Mouse (Mus musculus): ENCODE measurements at regions not wholly inside any gene's neighbourhood (a gene's known extent, or its start where the extent isn't known, plus 50 kb on each side); places are given as distances from the start of the nearest gene placed in this dataset.

- H3K27ac ChIP-seq (ENCODE audit: low read depth, low read length) = no peak overlapping the region
- WGBS = 61% methylated on average over 8 of the region's 8 CpGs
- H3K4me3 ChIP-seq (ENCODE audit: low read depth, low read length) = no peak overlapping the region
- no peaks in the 10 kb centered on the region for H3K36me3 ChIP-seq (ENCODE audit: insufficient read depth)
- no peak overlapping the region for H3K4me2 ChIP-seq (ENCODE audit: low read depth)
- DNase-seq = no peak
- no peak overlapping the region for H3K9ac ChIP-seq
- H3K9me3 ChIP-seq (ENCODE audit: low read length) = no peaks in the 10 kb centered on the region
- H3K4me1 ChIP-seq (ENCODE audit: insufficient read depth) = no peaks in the 10 kb centered on the region
- ATAC-seq = no peak
- H3K27me3 ChIP-seq (ENCODE audit: insufficient read depth, low read length) = no peaks in the 10 kb centered on the region
- no peak for TF ChIP-seq CTCF (IDR thresholded peaks at IDR 0.05; ENCODE audit: low read depth)
Measured at GRCm38 (mm10) chr13:82308336-82308735, 525.5 kb downstream of the Cetn3 start.

- Histone ChIP-seq H3K9me3 (ENCODE audit: low read length) (no peaks in the 10 kb centered on the region), H3K27me3 (ENCODE audit: insufficient read depth, low read length) (no peaks in the 10 kb centered on the region), H3K36me3 (ENCODE audit: insufficient read depth) (no peaks in the 10 kb centered on the region), H3K4me3 (ENCODE audit: low read depth, low read length) (no peak overlapping the region), H3K9ac (no peak overlapping the region), H3K27ac (ENCODE audit: low read depth, low read length) (no peak overlapping the region), H3K4me1 (ENCODE audit: insufficient read depth) (no peaks in the 10 kb centered on the region), H3K4me2 (ENCODE audit: low read depth) (no peak overlapping the region)
- TF ChIP-seq CTCF (IDR thresholded peaks at IDR 0.05; ENCODE audit: low read depth) = no peak
- 46% methylated on average over 5 of the region's 5 CpGs for WGBS
- peak; percentile 72 for DNase-seq
- ATAC-seq = peak; percentile 48; the same call in 1 of the 2 replicates
Measured at GRCm38 (mm10) chr13:82316573-82317202, 533.8 kb downstream of the Cetn3 start.

GRCm38 (mm10) chr13:82317203-82317580 is 534.3 kb downstream of the Cetn3 start:
- H3K4me1 ChIP-seq (ENCODE audit: insufficient read depth) = no peaks in the 10 kb centered on the region
- H3K27me3 ChIP-seq (ENCODE audit: insufficient read depth, low read length) = no peaks in the 10 kb centered on the region
- H3K9me3 ChIP-seq (ENCODE audit: low read length) = no peaks in the 10 kb centered on the region
- H3K4me2 ChIP-seq (ENCODE audit: low read depth) = no peak overlapping the region
- peak; percentile 45 for DNase-seq
- H3K36me3 ChIP-seq (ENCODE audit: insufficient read depth) = no peaks in the 10 kb centered on the region
- 53% methylated on average over 2 of the region's 2 CpGs for WGBS
- H3K9ac ChIP-seq = no peak overlapping the region
- ATAC-seq = 0 out of 2 replicates have a peak, but pooled peaks have one; percentile 10
- TF ChIP-seq CTCF (IDR thresholded peaks at IDR 0.05; ENCODE audit: low read depth) = no peak
- no peak overlapping the region for H3K27ac ChIP-seq (ENCODE audit: low read depth, low read length)
- no peak overlapping the region for H3K4me3 ChIP-seq (ENCODE audit: low read depth, low read length)

- ATAC-seq = no peak
- no peak overlapping the region for H3K9ac ChIP-seq
- H3K27ac ChIP-seq (ENCODE audit: low read depth, low read length) = no peak overlapping the region
- H3K4me2 ChIP-seq (ENCODE audit: low read depth) = no peak overlapping the region
- no peaks in the 10 kb centered on the region for H3K36me3 ChIP-seq (ENCODE audit: insufficient read depth)
- H3K27me3 ChIP-seq (ENCODE audit: insufficient read depth, low read length) = no peaks in the 10 kb centered on the region
- H3K9me3 ChIP-seq (ENCODE audit: low read length) = no peaks in the 10 kb centered on the region
- no peak for DNase-seq
- H3K4me3 ChIP-seq (ENCODE audit: low read depth, low read length) = no peak overlapping the region
- WGBS = 80% methylated on average over 3 of the region's 3 CpGs
- TF ChIP-seq CTCF (IDR thresholded peaks at IDR 0.05; ENCODE audit: low read depth) = no peak
- no peaks in the 10 kb centered on the region for H3K4me1 ChIP-seq (ENCODE audit: insufficient read depth)
Measured at GRCm38 (mm10) chr13:82318395-82318794, 535.5 kb downstream of the Cetn3 start.

GRCm38 (mm10) chr13:82354355-82354754 is 571.5 kb downstream of the Cetn3 start:
- Histone ChIP-seq H3K36me3 (ENCODE audit: insufficient read depth) (no peaks in the 10 kb centered on the region), H3K4me1 (ENCODE audit: insufficient read depth) (no peaks in the 10 kb centered on the region), H3K4me3 (ENCODE audit: low read depth, low read length) (no peak overlapping the region), H3K27ac (ENCODE audit: low read depth, low read length) (no peak overlapping the region), H3K27me3 (ENCODE audit: insufficient read depth, low read length) (no peaks in the 10 kb centered on the region), H3K9ac (no peak overlapping the region), H3K9me3 (ENCODE audit: low read length) (no peaks in the 10 kb centered on the region), H3K4me2 (ENCODE audit: low read depth) (no peak overlapping the region)
- DNase-seq (no peak), ATAC-seq (no peak)
- TF ChIP-seq CTCF (IDR thresholded peaks at IDR 0.05; ENCODE audit: low read depth) = no peak
- WGBS = 74% methylated on average over 2 of the region's 2 CpGs

GRCm38 (mm10) chr13:82355296-82355695 is 572.4 kb downstream of the Cetn3 start:
- Histone ChIP-seq H3K4me3 (ENCODE audit: low read depth, low read length) (no peak overlapping the region), H3K4me2 (ENCODE audit: low read depth) (no peak overlapping the region), H3K27ac (ENCODE audit: low read depth, low read length) (no peak overlapping the region), H3K4me1 (ENCODE audit: insufficient read depth) (no peaks in the 10 kb centered on the region), H3K36me3 (ENCODE audit: insufficient read depth) (no peaks in the 10 kb centered on the region), H3K27me3 (ENCODE audit: insufficient read depth, low read length) (no peaks in the 10 kb centered on the region), H3K9me3 (ENCODE audit: low read length) (no peaks in the 10 kb centered on the region), H3K9ac (no peak overlapping the region)
- DNase-seq (no peak), ATAC-seq (peak; percentile 63; the same call in 1 of the 2 replicates)
- TF ChIP-seq CTCF (IDR thresholded peaks at IDR 0.05; ENCODE audit: low read depth) = no peak

GRCm38 (mm10) chr13:82359442-82359841 is 576.6 kb downstream of the Cetn3 start:
- H3K4me1 ChIP-seq (ENCODE audit: insufficient read depth) = no peaks in the 10 kb centered on the region
- H3K4me3 ChIP-seq (ENCODE audit: low read depth, low read length) = no peak overlapping the region
- no peak for DNase-seq
- no peaks in the 10 kb centered on the region for H3K27me3 ChIP-seq (ENCODE audit: insufficient read depth, low read length)
- ATAC-seq = no peak
- H3K4me2 ChIP-seq (ENCODE audit: low read depth) = no peak overlapping the region
- TF ChIP-seq CTCF (IDR thresholded peaks at IDR 0.05; ENCODE audit: low read depth) = no peak
- H3K36me3 ChIP-seq (ENCODE audit: insufficient read depth) = no peaks in the 10 kb centered on the region
- no peaks in the 10 kb centered on the region for H3K9me3 ChIP-seq (ENCODE audit: low read length)
- WGBS = 38% methylated on average over 1 of the region's 1 CpGs
- no peak overlapping the region for H3K27ac ChIP-seq (ENCODE audit: low read depth, low read length)
- no peak overlapping the region for H3K9ac ChIP-seq

Measured in forebrain, postnatal 0 days (tissue).